Mouse (Mus musculus): Measurements from ENCODE around the gene Ccdc3. TPM values are rescaled to one million over a fixed set of nuclear protein-coding genes. Genes with fewer than 3 reads are reported as not detected.
"Not testable (repeated sequence)": the region's sequence is repeated elsewhere in the genome, so short reads cannot be mapped to it uniquely, and the experiment has no call there.

Gene Ccdc3
- total RNA-seq (2021) = 1 to 10 TPM; 4.7 to 5.9 TPM
- long read RNA-seq, experiment 1, partial matches to known transcripts = 0 of 3 reads
- long read RNA-seq, experiment 1, other reads (novel, unspliced or antisense) = 2 of 3 reads
- long read RNA-seq, experiment 2, partial matches to known transcripts = 0 of 5 reads
- long read RNA-seq, experiment 2, other reads (novel, unspliced or antisense) = 2 of 5 reads

GRCm38 (mm10) chr2:5137500-5138286, at the start of gene Ccdc3:
Gene Ccdc3 (plus strand): TSS chr2:5137776.
- peak; percentile 19 to 36 for DNase-seq

GRCm38 (mm10) chr2:5090385-5090784, 47.2 kb upstream of the Ccdc3 start:
- not testable (repeated sequence) for DNase-seq

More at GRCm38 (mm10) chr2:5137500-5138286, at the start of gene Ccdc3:
- intact Hi-C loops (cut with DNase I) = no loop called here

GRCm38 (mm10) chr2:5094876-5095275, 42.7 kb upstream of the Ccdc3 start:
- DNase-seq = no peak
- intact Hi-C loops (cut with DNase I) = loop anchor here (10.0 kb wide), 1 partner anchor 670 kb away; no protein-coding TSS in a partner anchor

More at GRCm38 (mm10) chr2:5090385-5090784, 47.2 kb upstream of the Ccdc3 start:
- intact Hi-C loops (cut with DNase I) = loop anchor here (10.0 kb wide), 1 partner anchor 674 kb away; no protein-coding TSS in a partner anchor

DNA sequence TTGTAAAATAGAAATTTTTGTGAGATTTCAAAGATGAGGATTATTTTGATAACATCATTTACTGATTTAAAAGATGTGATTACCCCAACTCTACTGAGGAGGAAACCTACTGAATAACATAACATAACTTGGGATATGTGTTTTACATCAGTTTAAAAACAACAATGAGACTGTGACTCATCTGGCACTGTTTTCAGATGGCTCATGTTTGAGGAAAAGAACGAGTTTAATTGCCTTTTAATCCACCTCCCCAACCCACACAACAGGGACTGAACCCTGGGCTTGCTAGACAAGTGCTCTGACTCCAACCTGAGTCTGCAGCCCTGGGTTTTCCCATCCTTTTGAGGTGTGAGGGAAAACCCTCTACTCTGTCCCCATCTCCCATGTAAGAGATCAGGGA, 42.3 kb upstream of the Ccdc3 start:
- no peak for DNase-seq
- intact Hi-C loops (cut with DNase I) = loop anchor here (10.0 kb wide), 1 partner anchor 669 kb away; no protein-coding TSS in a partner anchor

- DNase-seq = no peak
- intact Hi-C loops (cut with DNase I) = loop anchor here (10.0 kb wide), 1 partner anchor 667 kb away; no protein-coding TSS in a partner anchor
These were observed 39.7 kb upstream of the Ccdc3 start for GRCm38 (mm10) chr2:5097786-5098445.

DNA sequence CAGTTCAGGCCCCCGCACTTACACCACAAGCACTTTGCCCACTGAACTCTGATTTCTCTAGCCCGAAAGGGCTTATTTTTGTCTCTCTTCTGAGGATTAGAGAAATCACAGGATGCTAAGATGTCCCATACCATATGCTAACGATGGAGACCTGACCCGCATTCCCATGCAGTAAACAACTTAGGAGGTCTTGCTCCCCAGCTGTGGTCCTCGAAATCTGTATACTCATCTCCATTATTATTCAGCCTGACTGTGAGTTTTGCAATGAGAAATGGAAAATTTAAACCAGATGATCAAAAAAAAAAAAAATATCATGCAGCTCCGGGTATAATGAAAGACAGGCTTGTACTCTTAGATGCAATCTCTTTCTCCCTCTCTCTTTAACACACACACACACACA, 38.4 kb upstream of the Ccdc3 start:
- intact Hi-C loops (cut with DNase I) = loop anchor here (10.0 kb wide), 1 partner anchor 666 kb away; no protein-coding TSS in a partner anchor
- DNase-seq = no peak

DNA sequence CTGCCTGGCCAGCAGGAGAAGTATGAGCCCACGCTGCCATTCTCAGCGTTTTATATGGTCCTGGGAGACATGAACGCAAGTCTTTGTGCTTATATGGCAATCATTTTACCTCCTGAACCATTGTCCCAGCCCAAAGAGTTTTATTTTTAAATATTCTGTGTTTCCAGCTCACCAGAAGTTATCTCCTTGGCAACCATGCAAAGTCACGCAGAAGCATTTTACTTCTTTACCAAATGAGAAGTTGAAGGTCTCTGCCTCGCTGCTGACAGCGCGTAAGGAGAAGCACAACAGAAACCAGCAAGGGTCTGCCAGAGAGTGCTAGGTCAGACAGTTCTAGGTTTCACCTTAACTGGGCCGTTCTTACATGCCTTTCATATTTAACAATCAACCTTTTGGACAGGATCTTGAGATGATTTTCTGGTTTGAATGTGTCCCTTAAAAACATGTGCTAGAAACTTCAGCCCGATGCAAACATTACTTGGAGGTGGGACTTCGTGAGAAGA, 35.8 kb upstream of the Ccdc3 start:
- no peak for DNase-seq
- intact Hi-C loops (cut with DNase I) = no loop called here

GRCm38 (mm10) chr2:5102891-5103290, 34.7 kb upstream of the Ccdc3 start:
- intact Hi-C loops (cut with DNase I) = no loop called here
- DNase-seq = no peak

- intact Hi-C loops (cut with DNase I) = no loop called here
These were observed 24.7 kb upstream of the Ccdc3 start for GRCm38 (mm10) chr2:5112785-5113291.

DNA sequence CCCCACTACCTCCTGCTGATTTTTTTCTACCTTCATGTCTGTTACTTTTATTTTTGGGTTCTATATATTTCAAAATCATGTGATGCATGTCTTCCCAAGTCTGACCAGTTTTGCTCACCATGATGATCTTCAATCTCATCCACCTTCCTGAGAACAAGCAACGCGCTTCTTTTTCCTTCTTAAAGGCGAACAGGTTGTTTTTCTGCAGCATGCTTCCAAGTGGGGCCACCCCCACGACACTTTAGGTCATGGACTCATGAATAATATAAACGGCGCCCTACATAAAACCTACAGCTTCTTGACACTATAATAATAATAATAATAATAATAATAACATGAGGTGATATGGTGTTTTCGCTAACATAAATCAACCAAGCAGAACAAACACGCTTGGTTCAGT, 23.2 kb upstream of the Ccdc3 start:
- intact Hi-C loops (cut with DNase I) = no loop called here
- DNase-seq = no peak

More at GRCm38 (mm10) chr2:5112785-5113291, 24.7 kb upstream of the Ccdc3 start:
- no peak for DNase-seq

- DNase-seq = no peak
- intact Hi-C loops (cut with DNase I) = no loop called here
These were observed 20.6 kb upstream of the Ccdc3 start for GRCm38 (mm10) chr2:5116856-5117532.

GRCm38 (mm10) chr2:5125506-5125905, 12.1 kb upstream of the Ccdc3 start:
- DNase-seq = no peak
- intact Hi-C loops (cut with DNase I) = no loop called here

DNA sequence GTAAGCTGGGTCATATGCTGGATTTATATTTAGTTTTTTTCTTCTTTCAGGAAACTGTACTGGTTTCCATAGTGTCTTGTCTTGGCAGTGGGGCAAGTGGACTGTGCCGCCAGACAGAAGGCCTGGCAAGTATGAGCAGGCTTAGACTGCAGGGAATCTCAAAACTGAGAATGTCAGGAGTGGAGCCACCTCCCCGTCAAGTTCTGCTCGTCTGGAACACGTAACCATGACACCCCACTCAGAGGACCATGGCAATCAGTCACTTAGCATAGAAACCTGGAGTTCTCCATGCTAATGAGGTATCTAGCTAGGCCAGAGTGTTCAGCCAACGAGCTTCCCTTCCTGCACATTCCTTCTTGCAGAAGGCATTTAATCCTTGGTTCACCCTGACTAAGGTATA, 10.2 kb upstream of the Ccdc3 start:
- intact Hi-C loops (cut with DNase I) = no loop called here
- no peak for DNase-seq

- intact Hi-C loops (cut with DNase I) = no loop called here
- DNase-seq = no peak
These were observed 8.5 kb upstream of the Ccdc3 start for GRCm38 (mm10) chr2:5129099-5129498.

- DNase-seq = no peak
- intact Hi-C loops (cut with DNase I) = no loop called here
These were observed 5.5 kb upstream of the Ccdc3 start for GRCm38 (mm10) chr2:5132046-5132445.

- intact Hi-C loops (cut with DNase I) = no loop called here
- DNase-seq = no peak
These were observed 2.4 kb upstream of the Ccdc3 start for GRCm38 (mm10) chr2:5134959-5135743.

- intact Hi-C loops (cut with DNase I) = no loop called here
- DNase-seq = no peak
These were observed 2.4 kb downstream of the Ccdc3 start for GRCm38 (mm10) chr2:5139961-5140360.

GRCm38 (mm10) chr2:5144446-5144845, 6.9 kb downstream of the Ccdc3 start:
- no peak for DNase-seq
- intact Hi-C loops (cut with DNase I) = no loop called here

GRCm38 (mm10) chr2:5147907-5148306, 10.3 kb downstream of the Ccdc3 start:
- no peak for DNase-seq
- intact Hi-C loops (cut with DNase I) = no loop called here
